Mouse (Mus musculus): ENCODE results near the gene Pip4k2b. TPM values are rescaled to one million over a fixed set of nuclear protein-coding genes. Genes with fewer than 3 reads are reported as not detected.

The Pip4k2b gene
- polyA plus RNA-seq, 1 experiment = 26.0 TPM

- Histone ChIP-seq H3K4me1 (ENCODE audit: control insufficient read depth, insufficient read depth, low read length) (peaks cover 15% of the 10 kb centered on the region), H3K4me3 (ENCODE audit: insufficient read depth, low read length) (no peak overlapping the region), H3K27ac (ENCODE audit: insufficient read depth, low read depth, low read length) (no peak overlapping the region)
- TF ChIP-seq CTCF (IDR thresholded peaks at IDR 0.05; ENCODE audit: low read depth, low read length) (no peak), POLR2A (IDR thresholded peaks at IDR 0.05; ENCODE audit: borderline replicate concordance, low read depth, low read length) (no peak)
These were observed 14.4 kb upstream of the Pip4k2b start for GRCm38 (mm10) chr11:97758942-97759341.

- TF ChIP-seq POLR2A (IDR thresholded peaks at IDR 0.05; ENCODE audit: borderline replicate concordance, low read depth, low read length) (no peak), CTCF (IDR thresholded peaks at IDR 0.05; ENCODE audit: low read depth, low read length) (no peak)
These were observed 13.6 kb upstream of the Pip4k2b start for GRCm38 (mm10) chr11:97758125-97758524.

GRCm38 (mm10) chr11:97753277-97753676 lies 8.8 kb upstream of the Pip4k2b start:
- no peak overlapping the region for H3K4me3 ChIP-seq (ENCODE audit: insufficient read depth, low read length)
- H3K4me1 ChIP-seq (ENCODE audit: control insufficient read depth, insufficient read depth, low read length) = peaks cover 24% of the 10 kb centered on the region
- no peak overlapping the region for H3K27ac ChIP-seq (ENCODE audit: insufficient read depth, low read depth, low read length)
- TF ChIP-seq CTCF (IDR thresholded peaks at IDR 0.05; ENCODE audit: low read depth, low read length) = no peak
- no peak for TF ChIP-seq POLR2A (IDR thresholded peaks at IDR 0.05; ENCODE audit: borderline replicate concordance, low read depth, low read length)

More at GRCm38 (mm10) chr11:97758125-97758524, 13.6 kb upstream of the Pip4k2b start:
- H3K27ac ChIP-seq (ENCODE audit: insufficient read depth, low read depth, low read length) = no peak overlapping the region
- H3K4me3 ChIP-seq (ENCODE audit: insufficient read depth, low read length) = no peak overlapping the region
- H3K4me1 ChIP-seq (ENCODE audit: control insufficient read depth, insufficient read depth, low read length) = peaks cover 18% of the 10 kb centered on the region

- H3K4me3 ChIP-seq (ENCODE audit: insufficient read depth, low read length) = no peak overlapping the region
- no peak overlapping the region for H3K27ac ChIP-seq (ENCODE audit: insufficient read depth, low read depth, low read length)
- TF ChIP-seq CTCF (IDR thresholded peaks at IDR 0.05; ENCODE audit: low read depth, low read length) (no peak), POLR2A (IDR thresholded peaks at IDR 0.05; ENCODE audit: borderline replicate concordance, low read depth, low read length) (no peak)
- H3K4me1 ChIP-seq (ENCODE audit: control insufficient read depth, insufficient read depth, low read length) = peaks cover 7% of the 10 kb centered on the region
These were observed 4.0 kb upstream of the Pip4k2b start for GRCm38 (mm10) chr11:97748496-97748895.

GRCm38 (mm10) chr11:97747773-97748172 lies 3.3 kb upstream of the Pip4k2b start:
- Histone ChIP-seq H3K27ac (ENCODE audit: insufficient read depth, low read depth, low read length) (no peak overlapping the region), H3K4me1 (ENCODE audit: control insufficient read depth, insufficient read depth, low read length) (peaks cover 10% of the 10 kb centered on the region), H3K4me3 (ENCODE audit: insufficient read depth, low read length) (no peak overlapping the region)
- no peak for TF ChIP-seq CTCF (IDR thresholded peaks at IDR 0.05; ENCODE audit: low read depth, low read length)
- TF ChIP-seq POLR2A (IDR thresholded peaks at IDR 0.05; ENCODE audit: borderline replicate concordance, low read depth, low read length) = no peak

- Histone ChIP-seq H3K4me3 (ENCODE audit: insufficient read depth, low read length) (peak overlapping the region; percentile 74), H3K4me1 (ENCODE audit: control insufficient read depth, insufficient read depth, low read length) (peaks cover 25% of the 10 kb centered on the region), H3K27ac (ENCODE audit: insufficient read depth, low read depth, low read length) (no peak overlapping the region)
- no peak for TF ChIP-seq POLR2A (IDR thresholded peaks at IDR 0.05; ENCODE audit: borderline replicate concordance, low read depth, low read length)
- no peak for TF ChIP-seq CTCF (IDR thresholded peaks at IDR 0.05; ENCODE audit: low read depth, low read length)
These were observed 822 bp upstream of the Pip4k2b start for GRCm38 (mm10) chr11:97745331-97745721.

- H3K27ac ChIP-seq (ENCODE audit: insufficient read depth, low read depth, low read length) = peak overlapping the region; percentile 68
- peak overlapping the region; percentile 74 for H3K4me3 ChIP-seq (ENCODE audit: insufficient read depth, low read length)
- H3K4me1 ChIP-seq (ENCODE audit: control insufficient read depth, insufficient read depth, low read length) = peaks cover 25% of the 10 kb centered on the region
- no peak for TF ChIP-seq POLR2A (IDR thresholded peaks at IDR 0.05; ENCODE audit: borderline replicate concordance, low read depth, low read length)
- no peak for TF ChIP-seq CTCF (IDR thresholded peaks at IDR 0.05; ENCODE audit: low read depth, low read length)
These were observed 320 bp upstream of the Pip4k2b start for GRCm38 (mm10) chr11:97744718-97745330.

- TF ChIP-seq CTCF (IDR thresholded peaks at IDR 0.05; ENCODE audit: low read depth, low read length) (no peak), POLR2A (IDR thresholded peaks at IDR 0.05; ENCODE audit: borderline replicate concordance, low read depth, low read length) (no peak)
- peaks cover 22% of the 10 kb centered on the region for H3K4me1 ChIP-seq (ENCODE audit: control insufficient read depth, insufficient read depth, low read length)
- H3K4me3 ChIP-seq (ENCODE audit: insufficient read depth, low read length) = peak overlapping the region; percentile 71
- peak overlapping the region; percentile 75 for H3K27ac ChIP-seq (ENCODE audit: insufficient read depth, low read depth, low read length)
These were observed 1.1 kb downstream of the Pip4k2b start for GRCm38 (mm10) chr11:97743423-97743822.

- no peak overlapping the region for H3K27ac ChIP-seq (ENCODE audit: insufficient read depth, low read depth, low read length)
- peaks cover 22% of the 10 kb centered on the region for H3K4me1 ChIP-seq (ENCODE audit: control insufficient read depth, insufficient read depth, low read length)
- TF ChIP-seq CTCF (IDR thresholded peaks at IDR 0.05; ENCODE audit: low read depth, low read length) (no peak), POLR2A (IDR thresholded peaks at IDR 0.05; ENCODE audit: borderline replicate concordance, low read depth, low read length) (no peak)
- H3K4me3 ChIP-seq (ENCODE audit: insufficient read depth, low read length) = peak overlapping the region; percentile 71
These were observed 1.9 kb downstream of the Pip4k2b start for GRCm38 (mm10) chr11:97742591-97742990.

- no peak for TF ChIP-seq POLR2A (IDR thresholded peaks at IDR 0.05; ENCODE audit: borderline replicate concordance, low read depth, low read length)
- TF ChIP-seq CTCF (IDR thresholded peaks at IDR 0.05; ENCODE audit: low read depth, low read length) = no peak
- no peak overlapping the region for H3K4me3 ChIP-seq (ENCODE audit: insufficient read depth, low read length)
- no peak overlapping the region for H3K27ac ChIP-seq (ENCODE audit: insufficient read depth, low read depth, low read length)
These were observed 2.3 kb downstream of the Pip4k2b start for GRCm38 (mm10) chr11:97742157-97742556.

More at GRCm38 (mm10) chr11:97742157-97742556, 2.3 kb downstream of the Pip4k2b start:
- H3K4me1 ChIP-seq (ENCODE audit: control insufficient read depth, insufficient read depth, low read length) = peaks cover 22% of the 10 kb centered on the region

All from bone marrow macrophage, adult 2 months (primary cell).